Mouse (Mus musculus) liver, postnatal 0 days (tissue): ENCODE measurements around the gene Slc2a13.

Experiments
- CTCF ChIP-seq: sonication (generic); IDR thresholded peaks from 2 replicates; pipeline ENCODE4 v1.5.1; 2016; ENCODE audit warnings: antibody characterized with exemption, low read depth
- EP300 ChIP-seq: IDR thresholded peaks from 2 replicates; pipeline ENCODE4 v1.6.1; 2016; ENCODE audit warnings: antibody characterized with exemption, low read depth, mild to moderate bottlenecking

DNA sequence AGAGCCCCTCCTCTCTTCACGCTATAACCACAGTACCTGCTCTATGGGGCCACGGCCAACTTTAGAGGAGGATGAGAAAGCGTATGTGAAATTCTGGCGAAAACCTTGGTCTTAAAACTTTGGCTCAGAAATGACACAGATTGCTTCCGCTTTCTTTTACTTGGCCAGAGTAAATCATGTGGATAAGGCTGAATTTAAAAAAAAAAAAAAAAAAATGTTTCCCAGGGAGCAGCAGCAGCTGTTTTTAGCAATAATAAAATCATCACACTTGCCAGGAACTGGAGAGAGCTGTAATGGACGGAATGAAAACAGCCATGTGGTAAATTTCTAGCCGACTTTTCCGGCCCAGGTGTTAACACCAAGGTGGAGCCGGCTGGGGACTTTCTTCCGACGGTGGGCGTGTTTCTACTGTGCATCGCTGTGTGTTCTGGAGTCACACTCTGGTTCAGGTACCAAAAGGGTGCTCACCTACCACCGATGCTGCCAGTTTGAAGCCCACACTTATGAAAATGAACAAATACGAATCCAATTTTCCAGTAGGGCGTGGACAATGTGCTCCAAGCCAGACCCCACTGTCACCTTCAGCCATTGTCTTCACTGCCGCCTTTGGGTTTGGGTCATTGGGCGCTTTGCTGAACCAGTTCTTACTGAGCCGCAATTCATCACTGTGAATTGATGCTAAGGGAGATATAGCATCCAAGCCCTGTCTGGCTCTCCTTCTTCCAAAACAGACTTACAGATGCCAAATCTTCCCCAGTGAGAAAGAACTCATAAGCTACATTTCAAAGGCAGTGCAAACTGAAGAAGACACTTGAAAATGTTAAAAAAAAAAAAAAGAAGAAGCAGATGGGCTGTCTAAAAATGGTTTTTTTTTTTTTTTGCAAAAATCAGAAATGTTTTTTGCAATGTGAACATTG, 258.4 kb downstream of the Slc2a13 start:
- TF ChIP-seq EP300 (no peak), CTCF (no peak)
